ENCODE assay signal across 8 mouse cellular contexts in genomic region chr8:47351914-47352701, GRCm38 (mm10).
DNase-seq lines count a peak whose midpoint lies in the region; ATAC-seq lines count a peak whose summit lies in the region.

No protein-coding gene starts in this region.

- peak; percentile 10 for DNase-seq in ovary, adult 18-20 months (ENCODE audit: low spot score)
- DNase-seq in ovary, postnatal 14 days (ENCODE audit: low spot score): no peak
- DNase-seq in kidney, postnatal 25 days: peak; percentile 72 to 77
- peak; percentile 66 for DNase-seq in urinary bladder, adult 2 months (ENCODE audit: low spot score)
- no peak for DNase-seq in left cerebral cortex, postnatal 4 days
- no peak for DNase-seq in left cerebral cortex, adult 18-20 months (ENCODE audit: low spot score in 2 of 2)
- DNase-seq in spleen, postnatal 14 days (ENCODE audit: low spot score in 2 of 2): no peak

- H3K9ac ChIP-seq in heart, embryonic 12.5 days: peak overlapping the region; percentile 39

- no peaks in the 10 kb centered on the region for H3K36me3 ChIP-seq in heart, embryonic 12.5 days

- peak; percentile 76 for ATAC-seq in heart, embryonic 12.5 days (ENCODE audit: insufficient number of reproducible peaks, low FRiP score)

- peak overlapping the region; percentile 28 for H3K4me3 ChIP-seq in heart, embryonic 12.5 days

- peak overlapping the region; percentile 55 for H3K4me2 ChIP-seq in heart, embryonic 12.5 days

- H3K4me1 ChIP-seq in heart, embryonic 12.5 days (replicated peaks): peaks cover 34% of the 10 kb centered on the region

- H3K9me3 ChIP-seq in heart, embryonic 12.5 days (replicated peaks): no peaks in the 10 kb centered on the region

- H3K27me3 ChIP-seq in heart, embryonic 12.5 days (replicated peaks): peaks cover 49% of the 10 kb centered on the region

- intact Hi-C loops in left cerebral cortex, postnatal 4 days (cut with DNase I): no loop called here

- H3K27ac ChIP-seq in heart, embryonic 12.5 days (ENCODE audit: poor library complexity, severe bottlenecking): peak overlapping the region; percentile 66

- 23% methylated on average over 21 of the region's 21 CpGs for WGBS in heart, embryonic 12.5 days

Comparison
In these comparisons a context has a peak if more than half of its experiments do, and no peak if none do; other contexts are left out.
1. DNase-seq: peak in ovary, adult 18-20 months (single experiment), kidney, postnatal 25 days (2 of 2) and urinary bladder, adult 2 months (single experiment); none in ovary, postnatal 14 days (single experiment), left cerebral cortex, postnatal 4 days (single experiment), left cerebral cortex, adult 18-20 months (0 of 2) and spleen, postnatal 14 days (0 of 2).